Mouse (Mus musculus): ENCODE measurements around the gene Sun2.
A peak's percentile ranks its signal among the peaks of the same experiment; 100 is the strongest.

Gene Sun2

GRCm38 (mm10) chr15:79741921-79742705 is at the start of gene Sun2:
Gene Sun2, minus strand, starts transcription at chr15:79742536.
- peak; percentile 95 to 97 for DNase-seq

GRCm38 (mm10) chr15:79791502-79791901 is 49.2 kb upstream of the Sun2 start:
- DNase-seq: peak; percentile 72 to 76

GRCm38 (mm10) chr15:79790905-79791304 is 48.6 kb upstream of the Sun2 start:
- no peak for DNase-seq

GRCm38 (mm10) chr15:79790111-79790510 is 47.8 kb upstream of the Sun2 start:
- DNase-seq: no peak

GRCm38 (mm10) chr15:79787815-79788214 is 45.5 kb upstream of the Sun2 start:
- DNase-seq: no peak

GRCm38 (mm10) chr15:79785056-79785455 is 42.7 kb upstream of the Sun2 start:
- DNase-seq: no peak

- DNase-seq: no peak
Observed at GRCm38 (mm10) chr15:79777749-79778148, 35.4 kb upstream of the Sun2 start, which contains the start of gene Dnal4. Gene Dnal4, minus strand, starts transcription at chr15:79777849.

GRCm38 (mm10) chr15:79775662-79776061 is 33.3 kb upstream of the Sun2 start:
- DNase-seq: no peak

GRCm38 (mm10) chr15:79774117-79775027 is 32.0 kb upstream of the Sun2 start:
- DNase-seq: peak; percentile 98

- no peak for DNase-seq
Observed at GRCm38 (mm10) chr15:79770629-79771240, 28.4 kb upstream of the Sun2 start.

GRCm38 (mm10) chr15:79768302-79768701 is 26.0 kb upstream of the Sun2 start:
- DNase-seq: no peak

- no peak for DNase-seq
Observed at GRCm38 (mm10) chr15:79767327-79767961, 25.1 kb upstream of the Sun2 start.

GRCm38 (mm10) chr15:79766586-79767071 is 24.3 kb upstream of the Sun2 start:
- DNase-seq: no peak

GRCm38 (mm10) chr15:79766168-79766567 is 23.8 kb upstream of the Sun2 start:
- no peak for DNase-seq

- peak; percentile 81 to 94 for DNase-seq
Observed at GRCm38 (mm10) chr15:79765361-79765760, 23.0 kb upstream of the Sun2 start.

- no peak for DNase-seq
Observed at GRCm38 (mm10) chr15:79764539-79765267, 22.4 kb upstream of the Sun2 start.

GRCm38 (mm10) chr15:79763601-79764246 is 21.4 kb upstream of the Sun2 start:
- DNase-seq: no peak

- no peak for DNase-seq
Observed at GRCm38 (mm10) chr15:79763001-79763400, 20.7 kb upstream of the Sun2 start.

GRCm38 (mm10) chr15:79760956-79761355 is 18.6 kb upstream of the Sun2 start:
- no peak for DNase-seq

GRCm38 (mm10) chr15:79757118-79757517 is 14.8 kb upstream of the Sun2 start:
- DNase-seq: no peak

- no peak for DNase-seq
Observed at GRCm38 (mm10) chr15:79755977-79756625, 13.8 kb upstream of the Sun2 start.

Measured in kidney, postnatal 25 days (tissue).